Mouse (Mus musculus) layer of hippocampus, adult 9-11 months (tissue): ENCODE data around the gene Ecm1.

Experiments
- DNase-seq: peaks from one replicate; pipeline ENCODE4 v3.0.0; 2022

Ecm1 gene

GRCm38 (mm10) chr3:95739353-95740104 is at the start of gene Ecm1:
TSS of gene Ecm1 (minus strand) at chr3:95739569.
- DNase-seq, result peak; percentile 32

- DNase-seq, result no peak
Measured at GRCm38 (mm10) chr3:95785501-95785900, 46.1 kb upstream of the Ecm1 start.

- no peak for DNase-seq
Measured at GRCm38 (mm10) chr3:95771985-95772384, 32.6 kb upstream of the Ecm1 start.

GRCm38 (mm10) chr3:95765534-95765933 is 26.2 kb upstream of the Ecm1 start:
- no peak for DNase-seq

GRCm38 (mm10) chr3:95763811-95764210 is 24.4 kb upstream of the Ecm1 start:
- DNase-seq, result no peak

GRCm38 (mm10) chr3:95762961-95763360 is 23.6 kb upstream of the Ecm1 start:
- no peak for DNase-seq

GRCm38 (mm10) chr3:95761771-95762170 is 22.4 kb upstream of the Ecm1 start:
- DNase-seq, result no peak

- no peak for DNase-seq
Measured at GRCm38 (mm10) chr3:95760656-95761055, 21.3 kb upstream of the Ecm1 start.

- DNase-seq, result no peak
Measured at GRCm38 (mm10) chr3:95760106-95760505, 20.7 kb upstream of the Ecm1 start, which contains the start of gene Tars2. TSS of gene Tars2 (minus strand) at chr3:95760206.

- DNase-seq, result no peak
Measured at GRCm38 (mm10) chr3:95758467-95759218, 19.3 kb upstream of the Ecm1 start.

GRCm38 (mm10) chr3:95756808-95757207 is 17.4 kb upstream of the Ecm1 start:
- DNase-seq, result no peak

GRCm38 (mm10) chr3:95754345-95755206 is 15.2 kb upstream of the Ecm1 start:
- DNase-seq, result peak; percentile 96

GRCm38 (mm10) chr3:95752935-95753334 is 13.6 kb upstream of the Ecm1 start:
- no peak for DNase-seq

GRCm38 (mm10) chr3:95740406-95740805 is 1.0 kb upstream of the Ecm1 start:
- DNase-seq, result peak; percentile 51

- no peak for DNase-seq
Measured at GRCm38 (mm10) chr3:95735071-95735670, 4.2 kb downstream of the Ecm1 start.

- no peak for DNase-seq
Measured at GRCm38 (mm10) chr3:95734092-95734702, 5.2 kb downstream of the Ecm1 start.

- no peak for DNase-seq
Measured at GRCm38 (mm10) chr3:95732744-95733521, 6.4 kb downstream of the Ecm1 start.

- DNase-seq, result no peak
Measured at GRCm38 (mm10) chr3:95732297-95732696, 7.1 kb downstream of the Ecm1 start.

- no peak for DNase-seq
Measured at GRCm38 (mm10) chr3:95731802-95732201, 7.6 kb downstream of the Ecm1 start.

GRCm38 (mm10) chr3:95730431-95730830 is 8.9 kb downstream of the Ecm1 start:
- DNase-seq, result no peak

GRCm38 (mm10) chr3:95728906-95729305 is 10.5 kb downstream of the Ecm1 start:
- no peak for DNase-seq
